Mouse (Mus musculus) liver, postnatal 0 days (tissue): ENCODE data around the gene Dffb. TPM values are rescaled to one million over a fixed set of nuclear protein-coding genes. Genes with fewer than 3 reads are reported as not detected.

Experiments used
- ATAC-seq: fragments of 200-750 bp; cut with Nextera tagmentation; 2 replicates; pipeline ENCODE4 v1.8.0; 2017; ENCODE audit warnings: mild to moderate bottlenecking, moderate library complexity
- DNase-seq: peaks from one replicate; pipeline ENCODE4 v3.0.0-alpha.2; 2016
- H3K27ac ChIP-seq: fragments of 300-500 bp; sonication (generic); 2 replicates; pipeline ENCODE4 v1.5.1; 2014; ENCODE audit warnings: antibody characterized with exemption, moderate library complexity, mild to moderate bottlenecking, low read depth
- H3K27me3 ChIP-seq: fragments of 300-500 bp; sonication (generic); 2 replicates; pipeline ENCODE4 v1.6.1; 2014; ENCODE audit warnings: low read length, control low read depth, mixed read lengths; ENCODE audit not compliant: insufficient read depth
- H3K36me3 ChIP-seq: fragments of 300-500 bp; sonication (generic); replicated peaks from 2 replicates; pipeline ENCODE4 v1.6.1; 2014; ENCODE audit warnings: mild to moderate bottlenecking, control low read depth, low read length, moderate library complexity, mixed read lengths; ENCODE audit not compliant: insufficient read depth
- H3K4me1 ChIP-seq: fragments of 300-500 bp; sonication (generic); 2 replicates; pipeline ENCODE4 v1.6.1; 2014; ENCODE audit warnings: antibody characterized with exemption, mild to moderate bottlenecking, control low read depth; ENCODE audit not compliant: insufficient read depth
- H3K4me2 ChIP-seq: fragments of 300-500 bp; sonication (generic); 2 replicates; pipeline ENCODE4 v1.6.1; 2014; ENCODE audit warnings: low read depth, mild to moderate bottlenecking, low read length, moderate library complexity, mixed read lengths
- H3K4me3 ChIP-seq: fragments of 300-500 bp; sonication (generic); 2 replicates; pipeline ENCODE4 v1.5.1; 2014; ENCODE audit warnings: low read depth, low read length
- H3K9ac ChIP-seq: fragments of 300-500 bp; sonication (generic); replicated peaks from 2 replicates; pipeline ENCODE4 v1.6.1; 2014; ENCODE audit warnings: mild to moderate bottlenecking, moderate library complexity
- H3K9me3 ChIP-seq: fragments of 300-500 bp; sonication (generic); 2 replicates; pipeline ENCODE4 v1.6.1; 2016; ENCODE audit warnings: mild to moderate bottlenecking, control low read depth, low read length, mixed read lengths
- CTCF ChIP-seq: sonication (generic); IDR thresholded peaks from 2 replicates; pipeline ENCODE4 v1.5.1; 2016; ENCODE audit warnings: antibody characterized with exemption, low read depth
- EP300 ChIP-seq: IDR thresholded peaks from 2 replicates; pipeline ENCODE4 v1.6.1; 2016; ENCODE audit warnings: antibody characterized with exemption, low read depth, mild to moderate bottlenecking
- WGBS: fragments of 180-500 bp; shearing (Covaris S2); extraction: QIAGEN DNeasy Blood & Tissue Kit; methylation state at CpG from one replicate; pipeline ENCODE4 v1.1.7; 2014; ENCODE audit not compliant: insufficient replicate concordance; 5-methylcytosine and 5-hydroxymethylcytosine counted together
- polyA plus RNA-seq: library from polyadenylated mRNA; unstranded; fragments of >200 nt; fragmentation: Nextera tagmentation; extraction: Ambion mirVana; gene quantifications from 2 replicates; pipeline ENCODE4 v1.2.1, GENCODE M21; 2015

Gene Dffb
- polyA plus RNA-seq, 1 experiment from 2014 or later = 4.6 TPM

DNA sequence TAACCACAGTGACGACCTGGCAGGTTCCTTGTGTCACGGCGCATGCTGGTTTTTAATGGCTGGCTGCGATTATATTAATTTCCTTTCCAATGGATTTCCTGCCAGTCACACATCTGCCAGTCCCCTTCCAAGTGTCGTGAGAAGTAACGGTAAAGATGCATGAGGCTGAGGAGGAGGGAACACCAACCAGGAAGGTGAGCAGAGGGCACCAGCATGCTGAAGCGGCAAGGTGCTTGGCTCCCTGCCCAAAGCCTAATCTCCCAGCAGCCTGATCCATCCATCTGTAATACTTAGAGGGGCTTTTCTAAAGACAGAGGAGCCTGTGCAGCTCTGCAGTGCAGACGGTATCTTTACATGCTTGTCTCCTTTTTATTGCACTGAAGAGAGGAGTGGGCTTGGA is 19.3 kb downstream of the Dffb start:
- H3K4me3 ChIP-seq = no peak overlapping the region
- no peak overlapping the region for H3K9ac ChIP-seq
- no peak overlapping the region for H3K27ac ChIP-seq
- no peak for TF ChIP-seq EP300
- TF ChIP-seq CTCF = no peak
- peaks cover 18% of the 10 kb centered on the region for H3K4me1 ChIP-seq
- no peaks in the 10 kb centered on the region for H3K9me3 ChIP-seq
- no peak overlapping the region for H3K4me2 ChIP-seq
- 77% methylated on average over 8 of the region's 8 CpGs for WGBS
- ATAC-seq (no peak), DNase-seq (no peak)
- H3K36me3 ChIP-seq = peaks cover 7% of the 10 kb centered on the region
- no peaks in the 10 kb centered on the region for H3K27me3 ChIP-seq

DNA sequence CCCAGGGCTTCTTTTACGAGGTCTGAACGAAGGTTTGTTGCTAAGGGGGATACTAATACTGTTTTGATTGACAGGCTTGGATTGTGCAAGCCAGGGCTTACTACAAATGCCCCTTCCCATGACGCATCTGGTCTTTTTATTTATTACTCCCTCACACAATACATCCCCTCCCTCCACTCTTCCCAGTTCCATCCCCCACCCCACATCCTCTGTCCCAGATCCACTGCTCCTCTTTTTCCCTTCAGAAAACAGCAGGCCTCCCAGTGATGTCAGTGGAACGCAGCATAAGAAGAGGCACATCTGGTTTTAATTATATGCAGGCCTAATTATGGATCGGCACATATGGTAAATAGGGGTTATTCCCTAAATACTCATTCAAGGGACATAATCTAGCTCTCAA is 23.2 kb downstream of the Dffb start:
- TF ChIP-seq CTCF (no peak), EP300 (no peak)
- Histone ChIP-seq H3K4me2 (no peak overlapping the region), H3K36me3 (no peaks in the 10 kb centered on the region), H3K27me3 (no peaks in the 10 kb centered on the region), H3K27ac (no peak overlapping the region), H3K4me1 (peaks cover 5% of the 10 kb centered on the region), H3K4me3 (no peak overlapping the region), H3K9me3 (no peaks in the 10 kb centered on the region), H3K9ac (no peak overlapping the region)
- WGBS = 57% methylated on average over 5 of the region's 5 CpGs
- DNase-seq (no peak), ATAC-seq (no peak)

DNA sequence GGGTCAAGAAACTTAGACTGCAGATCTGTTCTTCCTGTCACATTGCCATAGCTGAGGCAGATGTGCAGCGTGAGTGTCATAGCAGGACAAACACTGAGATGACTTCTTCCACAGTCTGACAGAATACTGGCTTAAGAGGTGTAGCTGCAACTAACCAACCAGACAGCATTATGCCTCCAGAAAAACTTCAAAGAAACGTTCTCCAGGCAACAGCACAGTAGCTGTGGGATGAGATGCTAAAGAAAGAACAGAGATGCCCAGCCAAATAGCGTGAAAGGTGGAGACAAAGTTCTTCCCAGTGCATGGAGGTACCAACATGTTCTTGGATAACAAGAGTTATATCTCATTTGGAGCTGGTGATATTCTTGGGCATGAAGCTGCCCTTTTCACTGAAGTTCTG is 23.8 kb downstream of the Dffb start:
- TF ChIP-seq EP300 (no peak), CTCF (no peak)

DNA sequence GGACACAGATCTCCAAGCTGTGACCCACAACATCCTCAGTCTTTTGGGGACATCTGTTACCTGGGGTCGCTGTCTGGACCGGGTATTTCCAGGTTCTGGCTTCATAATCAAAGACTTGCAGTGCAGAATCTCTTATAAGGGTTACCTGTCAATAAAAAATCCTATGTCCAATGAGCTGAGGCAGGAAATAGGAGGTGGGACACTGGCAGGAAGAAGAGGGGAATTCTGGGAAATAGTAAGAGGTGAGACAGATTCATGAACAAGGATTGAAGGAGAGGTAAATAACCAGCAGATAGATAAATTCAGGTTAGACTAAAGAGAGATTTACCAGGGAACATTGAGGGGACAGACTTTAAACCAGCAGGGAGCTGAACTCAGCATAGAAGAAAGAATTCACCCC is 24.6 kb downstream of the Dffb start:
- ATAC-seq (no peak), DNase-seq (no peak)
- 55% methylated on average over 2 of the region's 2 CpGs for whole genome bisulfite sequencing
- TF ChIP-seq CTCF (no peak), EP300 (no peak)
- no peaks in the 10 kb centered on the region for H3K4me1 ChIP-seq
- H3K4me3 ChIP-seq = no peak overlapping the region
- no peak overlapping the region for H3K4me2 ChIP-seq
- no peaks in the 10 kb centered on the region for H3K36me3 ChIP-seq
- no peak overlapping the region for H3K9ac ChIP-seq
- H3K27ac ChIP-seq = no peak overlapping the region
- no peaks in the 10 kb centered on the region for H3K9me3 ChIP-seq
- H3K27me3 ChIP-seq = 0 out of 2 replicates have a peak, but pooled peaks cover 2% of the 10 kb centered on the region

More for the DNA sequence above, 23.8 kb downstream of the Dffb start:
- no peak overlapping the region for H3K9ac ChIP-seq
- H3K4me2 ChIP-seq = no peak overlapping the region
- H3K36me3 ChIP-seq = no peaks in the 10 kb centered on the region
- no peak for ATAC-seq
- H3K27ac ChIP-seq = no peak overlapping the region
- 0 out of 2 replicates have a peak, but pooled peaks cover 2% of the 10 kb centered on the region for H3K27me3 ChIP-seq
- WGBS = 63% methylated on average over 3 of the region's 3 CpGs
- H3K4me1 ChIP-seq = no peaks in the 10 kb centered on the region
- no peaks in the 10 kb centered on the region for H3K9me3 ChIP-seq
- H3K4me3 ChIP-seq = no peak overlapping the region
- DNase-seq = no peak

DNA sequence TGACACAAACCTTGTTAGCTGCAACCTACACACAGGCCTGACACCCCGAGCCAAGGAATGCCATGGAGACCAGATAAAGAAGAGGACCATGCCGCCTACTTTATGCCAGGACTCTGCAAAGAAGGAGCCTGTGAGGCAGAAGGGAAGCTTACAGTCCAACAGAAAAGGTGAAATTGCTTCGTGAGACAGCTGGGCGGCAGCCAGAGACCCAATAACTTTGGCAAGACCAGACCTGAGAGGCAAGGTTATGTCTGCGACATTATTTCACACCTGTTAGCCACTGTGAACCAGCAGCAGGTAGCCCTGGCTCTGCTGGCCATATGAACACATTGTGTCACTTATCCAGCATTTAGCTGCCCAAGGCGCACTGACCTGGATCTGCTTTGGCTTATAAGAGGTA is 29.2 kb downstream of the Dffb start:
- Histone ChIP-seq H3K9me3 (no peaks in the 10 kb centered on the region), H3K9ac (no peak overlapping the region), H3K36me3 (no peaks in the 10 kb centered on the region), H3K27ac (no peak overlapping the region), H3K4me1 (no peaks in the 10 kb centered on the region), H3K4me2 (no peak overlapping the region), H3K4me3 (no peak overlapping the region), H3K27me3 (0 out of 2 replicates have a peak, but pooled peaks cover 2% of the 10 kb centered on the region)
- no peak for TF ChIP-seq CTCF
- no peak for TF ChIP-seq EP300
- DNase-seq (no peak), ATAC-seq (no peak)
- 75% methylated on average over 6 of the region's 6 CpGs for WGBS

DNA sequence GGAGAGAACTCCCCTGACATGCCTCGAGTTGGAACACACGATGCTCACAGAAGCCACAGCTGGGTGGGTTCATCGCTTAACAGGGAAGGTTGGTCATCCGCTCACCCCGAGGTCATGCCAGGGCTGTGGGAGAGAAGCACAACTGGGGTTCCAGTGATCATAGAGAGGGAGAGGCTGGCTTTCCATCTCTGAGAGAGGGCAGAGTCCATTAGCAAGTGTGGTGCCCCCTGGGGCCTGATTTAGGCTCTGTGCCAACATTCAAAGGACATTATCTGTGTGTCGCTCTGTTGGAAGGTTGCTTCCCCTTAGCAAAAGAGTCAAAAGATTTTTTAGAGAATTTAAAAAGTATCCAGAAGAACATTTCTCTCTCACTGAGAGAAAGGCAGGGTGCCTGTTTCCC is 30.7 kb downstream of the Dffb start:
- Histone ChIP-seq H3K36me3 (no peaks in the 10 kb centered on the region), H3K9ac (no peak overlapping the region), H3K27ac (no peak overlapping the region), H3K4me3 (no peak overlapping the region), H3K4me1 (no peaks in the 10 kb centered on the region), H3K27me3 (0 out of 2 replicates have a peak, but pooled peaks cover 2% of the 10 kb centered on the region), H3K9me3 (no peaks in the 10 kb centered on the region), H3K4me2 (no peak overlapping the region)
- no peak for TF ChIP-seq EP300
- TF ChIP-seq CTCF = no peak
- WGBS = 32% methylated on average over 6 of the region's 6 CpGs
- no peak for DNase-seq
- ATAC-seq = no peak

DNA sequence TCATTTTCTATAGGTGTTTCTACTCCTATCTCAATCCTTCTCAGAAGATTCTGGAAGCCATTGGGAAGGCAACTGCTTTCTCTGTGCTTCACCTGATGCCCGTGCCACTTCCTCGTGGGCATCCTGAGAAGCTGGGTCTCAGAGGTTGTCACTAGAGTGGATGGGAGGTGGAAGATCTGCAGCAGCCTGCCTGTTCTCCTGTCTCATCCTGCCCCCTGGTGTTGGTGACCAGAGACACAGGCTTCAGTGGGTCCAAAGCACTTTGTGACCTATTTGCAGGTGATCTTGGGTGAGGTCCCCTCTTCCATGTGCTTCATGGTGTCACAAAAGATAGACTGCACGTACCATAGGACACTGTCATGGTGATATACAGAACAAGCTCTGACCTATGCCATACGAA is 31.7 kb downstream of the Dffb start:
- H3K4me1 ChIP-seq = no peaks in the 10 kb centered on the region
- H3K9ac ChIP-seq = no peak overlapping the region
- ATAC-seq (no peak), DNase-seq (peak; percentile 42)
- no peaks in the 10 kb centered on the region for H3K9me3 ChIP-seq
- 36% methylated on average over 4 of the region's 4 CpGs for WGBS
- H3K4me3 ChIP-seq = no peak overlapping the region
- H3K27ac ChIP-seq = no peak overlapping the region
- TF ChIP-seq CTCF = peak; percentile 64
- no peak for TF ChIP-seq EP300
- 0 out of 2 replicates have a peak, but pooled peaks cover 2% of the 10 kb centered on the region for H3K27me3 ChIP-seq
- H3K4me2 ChIP-seq = no peak overlapping the region
- H3K36me3 ChIP-seq = no peaks in the 10 kb centered on the region
